Mouse (Mus musculus) cerebellum, adult (tissue): Measurements from ENCODE around the gene Tcf7l2.
A peak's percentile ranks its signal among the peaks of the same experiment; 100 is the strongest.

Experiments
- ATAC-seq: cut with Nextera tagmentation; 2 replicates; pipeline ENCODE4 v1.9.2; 2017; ENCODE audit warnings: mild to moderate bottlenecking, moderate library complexity, mixed read lengths; ENCODE audit not compliant: insufficient number of reproducible peaks, low FRiP score, low TSS enrichment

The Tcf7l2 gene

GRCm38 (mm10) chr19:55927674-55928061 is 186.0 kb downstream of the Tcf7l2 start:
- ATAC-seq = no peak

DNA sequence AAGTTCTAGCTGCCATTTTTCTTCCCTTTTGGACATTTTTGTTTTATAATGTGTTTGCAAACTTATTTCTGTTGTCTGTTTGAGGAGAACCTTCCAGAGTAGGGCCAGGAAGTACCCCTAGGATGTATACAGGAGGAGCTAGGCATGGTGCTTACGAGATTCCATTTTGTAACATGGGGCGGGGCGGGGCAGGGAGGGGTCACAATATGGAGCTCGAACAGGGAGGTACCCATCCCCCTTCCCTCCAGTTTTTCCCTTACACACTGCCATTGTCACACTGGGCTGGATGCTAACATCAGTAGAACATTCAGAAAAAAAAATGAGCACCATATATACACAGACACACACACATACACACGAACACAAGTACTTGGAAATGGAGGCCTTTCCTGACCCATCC is 187.1 kb downstream of the Tcf7l2 start:
- ATAC-seq = 0 out of 2 replicates have a peak, but pooled peaks have one; percentile 10

DNA sequence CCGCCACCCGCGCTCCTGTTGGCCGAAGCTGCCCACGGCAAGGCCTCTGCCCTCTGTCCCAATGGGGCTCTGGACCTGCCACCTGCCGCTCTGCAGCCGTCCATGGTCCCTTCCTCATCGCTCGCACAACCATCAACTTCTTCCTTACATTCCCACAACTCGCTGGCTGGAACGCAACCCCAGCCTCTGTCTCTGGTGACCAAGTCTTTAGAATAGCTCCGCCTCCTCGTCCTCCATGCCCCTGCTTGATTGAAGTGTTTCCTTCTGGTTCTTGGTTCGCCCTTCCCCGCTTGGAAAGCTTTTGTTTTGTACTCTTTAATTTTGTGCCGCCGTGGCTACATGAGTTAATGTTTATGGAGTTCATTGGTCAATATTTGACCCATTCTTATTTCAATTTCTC is 190.0 kb downstream of the Tcf7l2 start:
- ATAC-seq = no peak

DNA sequence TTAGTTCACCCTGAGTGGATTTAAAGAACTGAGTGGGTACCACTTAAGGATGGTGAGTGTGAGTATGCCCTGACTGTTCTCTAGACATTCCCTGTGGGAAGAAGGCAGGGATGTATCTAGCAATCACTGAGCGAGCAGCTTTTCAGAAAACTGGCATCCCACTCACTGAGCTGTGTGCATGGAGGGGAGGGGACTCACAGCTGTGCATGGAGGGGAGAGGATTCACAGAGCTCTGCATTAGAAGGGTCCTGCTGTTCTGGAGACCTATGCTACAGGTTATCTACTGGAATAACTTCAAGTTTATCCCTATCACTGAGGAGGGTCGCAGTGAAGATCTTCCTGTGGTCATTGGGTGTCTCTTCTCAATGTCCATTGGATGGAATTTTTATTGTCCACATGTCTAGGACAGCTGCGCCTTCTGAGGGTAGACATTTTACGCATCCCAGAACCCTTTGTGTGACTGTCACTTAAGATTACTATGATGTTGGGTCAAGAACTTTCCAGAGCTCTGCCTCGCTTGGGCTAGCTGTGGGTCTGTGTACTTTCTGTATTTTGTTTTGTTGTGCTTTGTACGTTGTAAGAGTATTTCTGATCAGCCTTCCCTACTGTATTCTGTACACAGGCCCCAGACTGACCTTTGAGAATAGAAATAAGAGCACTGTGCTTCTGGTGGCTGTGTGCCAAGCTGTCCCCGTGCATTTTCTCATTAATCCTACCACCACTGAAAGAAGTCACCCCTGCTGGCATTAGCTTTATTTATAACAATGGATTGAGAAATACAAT is 192.5 kb downstream of the Tcf7l2 start:
- ATAC-seq = no peak

DNA sequence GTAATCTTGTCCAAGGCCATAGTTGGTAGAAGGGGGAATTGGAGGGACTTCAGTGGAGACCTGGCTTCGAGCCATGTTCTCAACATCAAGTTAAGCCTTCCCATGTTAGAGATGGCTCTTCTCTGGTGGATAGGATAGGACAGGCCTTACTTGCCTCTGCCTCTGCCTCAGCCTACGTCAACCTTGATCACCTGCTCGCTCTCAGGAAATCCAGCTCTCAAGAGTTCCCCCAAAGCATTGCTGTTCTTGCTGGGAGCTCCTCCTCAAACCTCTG is 193.0 kb downstream of the Tcf7l2 start:
- no peak for ATAC-seq

DNA sequence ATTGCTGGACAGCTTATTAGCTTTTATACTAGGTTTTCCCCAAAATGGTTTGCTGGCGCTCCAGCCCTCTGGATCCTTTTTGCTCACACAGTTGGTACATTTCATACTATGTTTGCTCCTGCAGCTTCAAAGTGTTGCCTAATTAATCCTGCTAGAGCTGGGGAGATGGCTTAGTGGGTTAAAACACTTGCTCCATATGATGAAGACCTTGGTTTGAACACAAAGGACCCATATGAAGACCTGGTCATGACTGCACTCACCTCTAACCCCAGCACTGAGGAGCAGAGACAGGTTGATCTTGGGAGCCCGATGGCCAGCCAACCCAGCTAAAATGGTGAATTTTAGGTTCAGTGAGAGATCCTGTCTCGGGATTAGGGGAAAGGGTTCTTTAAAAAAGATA is 195.4 kb downstream of the Tcf7l2 start:
- no peak for ATAC-seq

DNA sequence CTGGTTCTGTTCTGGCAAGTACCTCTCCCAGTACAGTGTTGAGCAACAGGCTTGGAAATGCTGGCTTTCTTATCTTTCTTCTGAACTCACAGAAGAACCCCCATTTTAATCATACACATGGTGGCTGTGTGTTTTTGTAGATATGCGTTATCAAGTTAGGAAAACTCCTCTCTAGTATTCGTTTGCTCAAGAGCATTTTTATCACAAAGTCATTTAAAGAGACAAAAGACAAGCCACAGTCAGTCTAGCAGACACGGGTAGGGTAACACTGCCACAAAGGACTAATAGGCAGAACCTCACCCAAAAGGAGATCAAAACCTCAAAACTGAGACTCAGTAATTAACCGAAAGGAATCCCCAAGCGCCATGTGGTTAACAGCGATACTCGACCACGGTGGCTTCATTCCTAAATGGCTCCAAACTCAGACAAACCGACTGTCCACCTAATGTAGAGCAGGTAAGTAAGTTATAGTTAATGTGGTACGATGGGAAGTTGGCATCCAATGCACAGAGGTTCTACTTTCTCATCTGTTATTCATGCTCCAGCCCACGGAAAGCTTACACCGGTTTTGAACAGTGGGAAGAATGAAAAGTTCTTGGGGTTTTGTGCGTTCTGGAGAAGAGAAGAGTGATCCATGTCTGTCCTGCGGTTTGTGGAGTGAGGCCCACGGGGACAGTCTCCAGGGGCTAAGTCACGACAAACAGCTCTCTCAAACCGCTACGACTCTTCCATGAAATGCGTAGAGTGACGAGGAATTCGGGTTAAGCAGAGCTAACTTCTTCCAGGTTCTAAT is 196.8 kb downstream of the Tcf7l2 start:
- ATAC-seq = no peak

DNA sequence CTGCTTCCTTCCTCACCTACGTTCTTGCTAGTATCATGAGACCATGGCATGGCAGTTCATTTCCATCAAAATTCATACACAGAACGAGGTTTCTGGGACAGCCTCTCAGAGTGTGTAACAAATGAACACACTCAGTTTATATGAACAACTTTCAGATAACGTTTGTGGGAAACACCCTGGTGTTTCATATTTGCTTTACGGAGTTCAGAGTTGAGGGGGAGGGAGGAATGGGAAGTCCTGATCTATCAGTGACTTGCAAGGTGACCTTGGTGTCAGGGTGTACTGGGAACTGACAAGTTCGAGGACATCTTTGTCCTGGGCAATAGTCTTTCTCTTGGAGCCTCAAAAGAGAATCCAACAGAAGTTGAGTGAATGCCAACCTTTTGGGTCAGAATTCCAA is 197.5 kb downstream of the Tcf7l2 start:
- ATAC-seq = no peak

GRCm38 (mm10) chr19:55939719-55940118 is 198.1 kb downstream of the Tcf7l2 start:
- no peak for ATAC-seq

DNA sequence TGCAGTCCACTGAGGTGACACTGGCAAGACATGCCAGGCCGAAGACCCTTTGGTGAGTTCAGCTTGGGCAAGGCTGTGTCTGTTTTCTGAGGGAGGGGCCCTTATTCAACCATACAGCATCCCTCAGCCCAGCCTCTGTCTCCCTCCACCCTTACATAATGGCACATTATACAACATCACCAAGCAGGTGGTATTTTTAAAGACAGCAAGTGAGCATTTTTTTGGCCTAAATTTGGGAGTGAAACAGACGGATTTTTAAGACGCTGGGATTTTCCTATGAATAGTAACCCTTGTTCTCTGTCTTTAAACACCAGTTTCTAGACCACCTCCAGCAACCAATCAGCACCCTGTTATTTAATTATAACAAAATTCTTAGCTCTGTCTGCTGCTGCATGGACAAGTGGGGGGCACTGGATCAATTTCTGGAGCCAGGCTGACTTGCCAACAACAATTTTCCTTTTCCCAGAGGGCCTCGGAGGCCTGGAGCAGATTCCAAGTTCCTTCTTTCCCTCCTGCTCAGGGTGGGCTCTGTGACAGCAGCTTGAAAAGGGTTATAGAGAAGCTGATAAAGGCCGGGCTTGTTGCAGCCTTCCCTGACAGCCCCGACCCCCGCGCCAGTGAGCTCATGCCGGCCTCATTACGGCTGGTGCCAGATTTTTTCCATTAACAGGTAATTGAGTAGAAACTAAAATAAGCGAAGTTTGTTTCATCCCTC is 199.1 kb downstream of the Tcf7l2 start:
- ATAC-seq = no peak

- no peak for ATAC-seq
Measured at GRCm38 (mm10) chr19:55941253-55942125, 199.9 kb downstream of the Tcf7l2 start.

DNA sequence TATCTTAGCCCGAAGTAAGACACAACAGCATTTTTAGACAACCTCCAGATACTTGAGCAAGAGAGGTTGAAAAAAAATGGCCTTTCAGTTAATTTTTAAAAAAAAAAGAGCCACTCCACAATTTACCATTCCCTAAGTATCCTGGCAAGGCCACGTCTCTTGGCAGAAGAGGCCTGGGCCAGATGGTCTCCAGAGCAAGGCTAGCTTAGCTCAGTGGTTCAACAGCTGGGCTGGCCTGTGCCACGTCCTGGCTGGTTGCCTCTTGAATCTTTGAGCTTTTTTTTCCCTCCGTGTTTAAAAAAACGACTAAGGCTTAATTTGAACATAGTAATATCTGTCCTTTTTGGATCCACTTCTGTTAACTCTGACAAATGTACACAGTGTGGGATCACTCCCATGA is 209.8 kb downstream of the Tcf7l2 start:
- ATAC-seq = no peak

- ATAC-seq = no peak
Measured at GRCm38 (mm10) chr19:55953207-55953606, 211.6 kb downstream of the Tcf7l2 start.

DNA sequence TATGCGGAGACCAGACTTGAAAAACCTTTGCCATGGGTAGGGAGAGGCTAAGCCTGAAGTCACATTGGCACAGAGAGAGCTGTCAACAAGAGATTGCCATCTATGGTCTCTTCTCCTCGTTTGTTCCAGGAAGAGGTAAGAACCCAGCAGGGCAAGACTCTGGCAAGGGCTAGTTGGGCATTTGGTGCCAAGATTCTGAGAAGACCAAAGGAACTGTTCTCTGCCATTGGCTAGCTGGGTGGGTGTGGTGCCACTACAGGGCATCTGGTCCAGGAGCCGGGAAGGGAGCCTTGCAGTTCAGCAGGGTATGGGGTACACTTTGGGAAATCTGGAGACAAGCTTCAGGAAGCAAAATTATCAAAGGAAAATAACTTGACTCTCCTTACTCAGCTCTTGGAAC is 213.5 kb downstream of the Tcf7l2 start:
- ATAC-seq = no peak

GRCm38 (mm10) chr19:55956745-55957144 is 215.1 kb downstream of the Tcf7l2 start:
- ATAC-seq = no peak

- ATAC-seq = no peak
Measured at GRCm38 (mm10) chr19:55964421-55964820, 222.8 kb downstream of the Tcf7l2 start.

GRCm38 (mm10) chr19:55966066-55966465 is 224.4 kb downstream of the Tcf7l2 start:
- no peak for ATAC-seq

DNA sequence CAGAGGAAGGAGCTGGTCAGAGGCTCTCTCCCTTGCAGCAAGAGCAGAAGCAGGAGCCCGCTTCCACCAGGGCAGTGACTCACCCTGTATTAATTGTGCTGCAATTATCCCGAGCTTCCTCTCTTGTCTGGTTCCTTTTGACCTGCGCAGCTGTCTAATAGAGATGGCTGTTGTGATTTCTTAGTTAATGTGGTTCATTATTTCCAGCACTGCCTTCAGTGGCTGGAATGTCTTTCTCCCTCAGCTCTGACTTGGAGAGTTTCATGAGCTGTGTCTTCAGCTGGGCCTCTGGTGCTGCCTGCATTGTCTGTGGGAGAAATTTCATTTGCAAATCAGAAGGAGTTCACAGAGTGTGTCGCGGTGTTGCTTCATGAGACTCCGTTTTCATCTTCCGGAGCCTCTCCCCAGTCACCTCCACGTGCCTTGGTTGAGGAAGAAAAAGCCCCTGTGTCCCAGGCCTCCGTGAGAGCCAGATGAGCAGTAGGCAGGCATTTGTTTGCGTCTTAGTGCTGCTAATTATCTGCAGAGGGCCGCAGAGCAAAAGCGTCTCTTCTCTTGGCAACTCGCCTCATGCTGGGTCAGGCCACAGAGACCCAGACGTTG is 228.4 kb downstream of the Tcf7l2 start:
- ATAC-seq = no peak

- no peak for ATAC-seq
Measured at GRCm38 (mm10) chr19:55976073-55976472, 234.5 kb downstream of the Tcf7l2 start.
